Mouse (Mus musculus) brain, embryonic 14.5 days (tissue): ENCODE measurements at regions not wholly inside any gene's neighbourhood (a gene's known extent, or its start where the extent isn't known, plus 50 kb on each side); places are given as distances from the start of the nearest gene placed in this dataset.
A peak's percentile ranks its signal among the peaks of the same experiment; 100 is the strongest.

ENCODE experiments used
- CTCF ChIP-seq: fragments of 200-500 bp; IDR thresholded peaks from 2 replicates; pipeline ENCODE4 v1.5.1; 2012; ENCODE audit warnings: inconsistent platforms, mild to moderate bottlenecking, moderate library complexity, borderline replicate concordance; ENCODE audit not compliant: insufficient read depth, insufficient read length; ENCODE audit errors: extremely low read depth
- POLR2A ChIP-seq: fragments of 200-500 bp; IDR thresholded peaks from 2 replicates; pipeline ENCODE4 v1.6.1; 2012; ENCODE audit warnings: mild to moderate bottlenecking, inconsistent platforms, borderline replicate concordance; ENCODE audit not compliant: poor library complexity, insufficient read depth, insufficient read length, severe bottlenecking; ENCODE audit errors: extremely low read depth

DNA sequence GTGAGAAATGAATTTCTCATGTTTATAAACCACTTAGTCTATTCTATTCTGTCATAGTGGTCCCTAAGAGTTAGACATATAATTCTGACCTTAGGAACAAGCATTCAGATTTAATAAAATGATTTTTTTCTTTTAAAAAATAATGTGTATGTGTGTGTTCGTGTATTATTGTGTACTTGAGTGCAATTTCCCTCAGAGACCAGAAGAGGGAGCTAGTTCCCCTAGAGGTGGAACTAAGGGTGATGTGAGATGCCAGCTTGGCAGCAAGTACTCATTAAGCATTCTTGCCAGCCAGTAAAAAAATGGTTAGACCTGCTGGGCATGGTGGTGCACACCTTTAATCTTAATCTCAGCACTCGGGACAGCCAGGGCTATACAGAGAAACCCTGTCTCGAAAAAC is 570.2 kb downstream of the Edem1 start:
- TF ChIP-seq POLR2A (no peak), CTCF (peak; percentile 25; the same call in 1 of the 2 replicates)
